Mouse (Mus musculus) MEL (cell line): Measurements from ENCODE around the gene Kbtbd8. TPM values are rescaled to one million over a fixed set of nuclear protein-coding genes. Genes with fewer than 3 reads are reported as not detected.

Experiments used
- DNase-seq: peaks from one replicate; pipeline ENCODE4 v3.0.0; 2011; ENCODE audit warnings: low read depth, low spot score
- H3K27ac ChIP-seq: 2 replicates; pipeline ENCODE4 v1.5.1; 2012; ENCODE audit warnings: low read depth, mild to moderate bottlenecking, control low read depth, low read length, moderate library complexity; ENCODE audit not compliant: control insufficient read depth
- H3K27me3 ChIP-seq, 2 experiments: fragments of 150-350 bp in 1 of 2; sonication (generic) in 1 of 2; 2 replicates each; pipeline ENCODE4 v1.6.1; 2012; ENCODE audit warnings: low read length in 2 of 2, mild to moderate bottlenecking in 2 of 2, improper control_type of control experiment in 1 of 2, moderate library complexity in 1 of 2; ENCODE audit not compliant: insufficient read depth in 2 of 2, control insufficient read depth in 1 of 2
- H3K36me3 ChIP-seq, 2 experiments: 2 replicates each; pipeline ENCODE4 v1.6.1; 2012 to 2014; ENCODE audit warnings: low read length in 2 of 2, improper control_type of control experiment in 1 of 2, inconsistent platforms in 1 of 2, mild to moderate bottlenecking in 1 of 2; ENCODE audit not compliant: insufficient read depth in 2 of 2, control insufficient read depth in 1 of 2
- H3K4me1 ChIP-seq, 2 experiments: fragments of 150-350 bp in 1 of 2; sonication (generic) in 1 of 2; 2 replicates each; pipeline ENCODE4 v1.6.1; 2012; ENCODE audit warnings: low read length in 2 of 2, improper control_type of control experiment in 1 of 2, mild to moderate bottlenecking in 1 of 2; ENCODE audit not compliant: insufficient read depth in 2 of 2, control insufficient read depth in 1 of 2
- H3K4me3 ChIP-seq, 2 experiments: fragments of 150-350 bp in 1 of 2; sonication (generic) in 1 of 2; 2 replicates each; pipeline ENCODE4 v1.5.1; 2012; ENCODE audit warnings: low read depth in 2 of 2, low read length in 2 of 2, mild to moderate bottlenecking in 2 of 2, moderate library complexity in 2 of 2, control low read depth in 1 of 2, improper control_type of control experiment in 1 of 2; ENCODE audit not compliant: control insufficient read depth in 1 of 2, insufficient read depth in 1 of 2
- H3K79me2 ChIP-seq: 2 replicates; pipeline ENCODE4 v1.6.1; 2012; ENCODE audit warnings: mild to moderate bottlenecking, low read length, moderate library complexity; ENCODE audit not compliant: control insufficient read depth, poor library complexity, insufficient read depth
- H3K9ac ChIP-seq: 2 replicates; pipeline ENCODE4 v1.6.1; 2012; ENCODE audit warnings: low read depth, mild to moderate bottlenecking, control low read depth, low read length, moderate library complexity; ENCODE audit not compliant: control insufficient read depth, poor library complexity, severe bottlenecking
- H3K9me3 ChIP-seq: fragments of 150-350 bp; sonication (generic); replicated peaks from 2 replicates; pipeline ENCODE4 v1.6.1; 2012; ENCODE audit warnings: mild to moderate bottlenecking, low read length, improper control_type of control experiment, moderate library complexity; ENCODE audit not compliant: insufficient read depth
- BHLHE40 ChIP-seq: IDR thresholded peaks from 2 replicates; pipeline ENCODE4 v1.6.1; 2012; ENCODE audit warnings: low read depth, mild to moderate bottlenecking, inconsistent platforms, low read length, improper control_type of control experiment, borderline replicate concordance
- CHD1 ChIP-seq: IDR thresholded peaks from 2 replicates; pipeline ENCODE4 v1.6.1; 2012; ENCODE audit warnings: low read depth, mild to moderate bottlenecking, inconsistent platforms, low read length, improper control_type of control experiment
- CTCF ChIP-seq, 3 experiments: IDR thresholded peaks in 2 of 3; conservative IDR thresholded peaks in 1 of 3; 2 replicates each; pipeline ENCODE4 v1.5.1; 2011 to 2012; ENCODE audit warnings: low read length in 3 of 3, low read depth in 2 of 3, mild to moderate bottlenecking in 2 of 3, improper control_type of control experiment in 1 of 3, inconsistent platforms in 1 of 3, mixed read lengths in 1 of 3, moderate library complexity in 1 of 3; ENCODE audit not compliant: control insufficient read depth in 1 of 3, insufficient read depth in 1 of 3, poor library complexity in 1 of 3, severe bottlenecking in 1 of 3
- E2F4 ChIP-seq: IDR thresholded peaks from 2 replicates; pipeline ENCODE4 v1.6.1; 2011; ENCODE audit warnings: low read depth, low read length, improper control_type of control experiment, borderline replicate concordance
- EP300 ChIP-seq, 2 experiments: IDR thresholded peaks; 2 replicates each; pipeline ENCODE4 v1.6.1; 2011; ENCODE audit warnings: improper control_type of control experiment in 2 of 2, low read length in 2 of 2, low read depth in 1 of 2, mild to moderate bottlenecking in 1 of 2
- GABPA ChIP-seq: IDR thresholded peaks from 2 replicates; pipeline ENCODE4 v1.6.1; 2012; ENCODE audit warnings: low read depth, mild to moderate bottlenecking, inconsistent platforms, low read length, improper control_type of control experiment, moderate library complexity
- HCFC1 ChIP-seq: IDR thresholded peaks from 2 replicates; pipeline ENCODE4 v1.6.1; 2012; ENCODE audit warnings: low read depth, mild to moderate bottlenecking, inconsistent platforms, low read length, improper control_type of control experiment, moderate library complexity
- JUND ChIP-seq: IDR thresholded peaks from 2 replicates; pipeline ENCODE4 v1.6.1; 2011; ENCODE audit warnings: low read depth, mild to moderate bottlenecking, improper control_type of control experiment, low read length
- KAT2A ChIP-seq: conservative IDR thresholded peaks from 2 replicates; pipeline ENCODE4 v1.6.1; 2012; ENCODE audit warnings: low read depth, low read length, improper control_type of control experiment, inconsistent platforms
- MAFK ChIP-seq: IDR thresholded peaks from 2 replicates; pipeline ENCODE4 v1.6.1; 2011; ENCODE audit warnings: low read depth, mild to moderate bottlenecking, low read length, improper control_type of control experiment, borderline replicate concordance
- MAX ChIP-seq: IDR thresholded peaks from 2 replicates; pipeline ENCODE4 v1.6.1; 2011; ENCODE audit warnings: low read length, improper control_type of control experiment
- MAZ ChIP-seq: IDR thresholded peaks from 2 replicates; pipeline ENCODE4 v1.6.1; 2012; ENCODE audit warnings: low read depth, mild to moderate bottlenecking, inconsistent platforms, low read length, improper control_type of control experiment
- MEF2A ChIP-seq: IDR thresholded peaks from 2 replicates; pipeline ENCODE4 v1.6.1; 2014; ENCODE audit warnings: low read depth, mild to moderate bottlenecking, inconsistent platforms, low read length, improper control_type of control experiment; ENCODE audit not compliant: poor library complexity, insufficient replicate concordance, severe bottlenecking; ENCODE audit errors: extremely low read depth
- MXI1 ChIP-seq: IDR thresholded peaks from 2 replicates; pipeline ENCODE4 v1.6.1; 2011; ENCODE audit warnings: mild to moderate bottlenecking, low read depth, low read length, improper control_type of control experiment
- MYB ChIP-seq: IDR thresholded peaks from 2 replicates; pipeline ENCODE4 v1.6.1; 2011; ENCODE audit warnings: mild to moderate bottlenecking, low read depth, low read length, improper control_type of control experiment
- MYC ChIP-seq: IDR thresholded peaks from 2 replicates; pipeline ENCODE4 v1.6.1; 2011; ENCODE audit warnings: low read depth, mild to moderate bottlenecking, low read length, improper control_type of control experiment, moderate library complexity
- NELFE ChIP-seq: IDR thresholded peaks from 2 replicates; pipeline ENCODE4 v1.6.1; 2011; ENCODE audit warnings: low read depth, low read length, improper control_type of control experiment
- NRF1 ChIP-seq: IDR thresholded peaks from 2 replicates; pipeline ENCODE4 v1.6.1; 2014; ENCODE audit warnings: low read depth, mild to moderate bottlenecking, inconsistent platforms, low read length, improper control_type of control experiment, moderate library complexity; ENCODE audit not compliant: poor library complexity, insufficient read depth, severe bottlenecking
- POLR2A ChIP-seq, 2 experiments: IDR thresholded peaks; 2 replicates each; pipeline ENCODE4 v1.6.1; 2011 to 2012; ENCODE audit warnings: low read length in 2 of 2, mild to moderate bottlenecking in 2 of 2, control low read depth in 1 of 2, improper control_type of control experiment in 1 of 2, low read depth in 1 of 2, moderate library complexity in 1 of 2; ENCODE audit not compliant: control insufficient read depth in 1 of 2, insufficient read depth in 1 of 2, poor library complexity in 1 of 2
- POLR2AphosphoS2 ChIP-seq: IDR thresholded peaks from 2 replicates; pipeline ENCODE4 v1.6.1; 2011; ENCODE audit warnings: low read length, improper control_type of control experiment
- POLR2AphosphoS5 ChIP-seq: IDR thresholded peaks from 2 replicates; pipeline ENCODE4 v1.6.1; 2012; ENCODE audit warnings: low read depth, borderline replicate concordance, mild to moderate bottlenecking, inconsistent platforms, low read length, moderate library complexity, mixed read lengths
- SIN3A ChIP-seq: IDR thresholded peaks from 2 replicates; pipeline ENCODE4 v1.6.1; 2012; ENCODE audit warnings: low read length, improper control_type of control experiment, inconsistent platforms
- SMC3 ChIP-seq: IDR thresholded peaks from 2 replicates; pipeline ENCODE4 v1.6.1; 2011; ENCODE audit warnings: low read depth, low read length, improper control_type of control experiment
- TAL1 ChIP-seq: IDR thresholded peaks from 2 replicates; pipeline ENCODE4 v1.6.1; 2012; ENCODE audit warnings: mild to moderate bottlenecking, inconsistent platforms, low read length, moderate library complexity, mixed read lengths
- TCF12 ChIP-seq: IDR thresholded peaks from 2 replicates; pipeline ENCODE4 v1.6.1; 2014; ENCODE audit warnings: low read depth, mild to moderate bottlenecking, inconsistent platforms, low read length, improper control_type of control experiment, moderate library complexity
- UBTF ChIP-seq: IDR thresholded peaks from 2 replicates; pipeline ENCODE4 v1.6.1; 2012; ENCODE audit warnings: low read depth, mild to moderate bottlenecking, inconsistent platforms, low read length, improper control_type of control experiment, moderate library complexity, borderline replicate concordance; ENCODE audit not compliant: insufficient read depth
- ZC3H11A ChIP-seq: IDR thresholded peaks from 2 replicates; pipeline ENCODE4 v1.6.1; 2012; ENCODE audit warnings: low read depth, mild to moderate bottlenecking, inconsistent platforms, low read length, improper control_type of control experiment
- ZMIZ1 ChIP-seq: IDR thresholded peaks from 2 replicates; pipeline ENCODE4 v1.6.1; 2012; ENCODE audit warnings: low read depth, mild to moderate bottlenecking, inconsistent platforms, low read length, improper control_type of control experiment, moderate library complexity
- ZNF384 ChIP-seq: IDR thresholded peaks from 2 replicates; pipeline ENCODE4 v1.6.1; 2012; ENCODE audit warnings: low read depth, mild to moderate bottlenecking, inconsistent platforms, low read length, improper control_type of control experiment
- polyA plus RNA-seq, 2 experiments: library from polyadenylated mRNA; stranded (reverse) in 1 of 2; unstranded in 1 of 2; fragments of >175 nt in 1 of 2; fragments of >200 nt in 1 of 2; gene quantifications; 2 replicates each; pipeline versions ENCODE4 v1.2.1 to v1.2.4; 2012; ENCODE audit warnings: low replicate concordance in 2 of 2, low read depth in 1 of 2; ENCODE audit not compliant: insufficient read length in 2 of 2, insufficient read depth in 1 of 2, missing spikeins in 1 of 2
- total RNA-seq: library from RNA; depleted of rRNA; stranded (reverse); fragments of 300-350 nt; gene quantifications from 2 replicates; pipeline ENCODE4 v1.2.3, GENCODE M21; 2012

Kbtbd8 gene
- total and polyA plus RNA-seq, 3 experiments = 7.0 to 13.5 TPM; not detected in 1

- H3K27ac ChIP-seq = no peak overlapping the region
- H3K27me3 ChIP-seq = peaks cover 0 to 1% of the 10 kb centered on the region in 2 experiments; a peak in 2 of 4 replicates
- no peak overlapping the region for H3K9ac ChIP-seq
- H3K4me1 ChIP-seq = peaks cover 2 to 4% of the 10 kb centered on the region in 2 experiments; a peak in 1 of 4 replicates
- no peaks in the 10 kb centered on the region for H3K79me2 ChIP-seq
- peaks cover 0 to 6% of the 10 kb centered on the region in 2 experiments; a peak in 2 of 4 replicates for H3K36me3 ChIP-seq
- no peak overlapping the region for H3K4me3 ChIP-seq
- no peaks in the 10 kb centered on the region for H3K9me3 ChIP-seq
- TF ChIP-seq POLR2AphosphoS2 (no peak), CTCF (IDR thresholded peaks at IDR 0.05 in 2 of 3, conservative IDR thresholded peaks at IDR 0.05 in 1 of 3; ENCODE audit: control insufficient read depth in 1 of 3, insufficient read depth in 1 of 3, low read depth in 2 of 3, low read length in 3 of 3, poor library complexity in 1 of 3, severe bottlenecking in 1 of 3) (no peak), NRF1 (no peak), UBTF (no peak), EP300 (IDR thresholded peaks at IDR 0.05; ENCODE audit: low read depth in 1 of 2, low read length in 2 of 2) (no peak), NELFE (no peak), GABPA (no peak), HCFC1 (no peak), MYC (no peak), E2F4 (no peak), ZNF384 (no peak), BHLHE40 (no peak), TAL1 (no peak), TCF12 (no peak), POLR2A (IDR thresholded peaks at IDR 0.05; ENCODE audit: control insufficient read depth in 1 of 2, insufficient read depth in 1 of 2, low read depth in 1 of 2, low read length in 2 of 2, poor library complexity in 1 of 2) (no peak), CHD1 (no peak), MAFK (no peak), KAT2A (no peak)
- TF ChIP-seq, all 39 proteins: peak for 0
- no peak for DNase-seq
Measured at GRCm38 (mm10) chr6:95112015-95112414, 5.0 kb upstream of the Kbtbd8 start.

GRCm38 (mm10) chr6:95116513-95116912, 527 bp upstream of the Kbtbd8 start:
- peak; percentile 61 for TF ChIP-seq MAX
- TF ChIP-seq MXI1 = peak; percentile 76
- TF ChIP-seq HCFC1 = no peak
- no peak for TF ChIP-seq GABPA
- TF ChIP-seq JUND = peak; percentile 91
- no peak for TF ChIP-seq BHLHE40
- TF ChIP-seq EP300 (IDR thresholded peaks at IDR 0.05; ENCODE audit: low read depth in 1 of 2, low read length in 2 of 2) = no peak
- no peak for TF ChIP-seq SMC3
- no peak for TF ChIP-seq POLR2A (IDR thresholded peaks at IDR 0.05; ENCODE audit: control insufficient read depth in 1 of 2, insufficient read depth in 1 of 2, low read depth in 1 of 2, low read length in 2 of 2, poor library complexity in 1 of 2)
- TF ChIP-seq ZC3H11A = no peak
- TF ChIP-seq MEF2A = no peak
- no peak for TF ChIP-seq CHD1
- no peak for TF ChIP-seq MYC
- TF ChIP-seq POLR2AphosphoS5 = no peak
- TF ChIP-seq UBTF = no peak
- 0 out of 2 replicates have a peak, but pooled peaks have one; percentile 27 for TF ChIP-seq SIN3A
- TF ChIP-seq ZMIZ1 = no peak
- no peak for TF ChIP-seq MAZ
- TF ChIP-seq MYB = no peak
- no peak for TF ChIP-seq TCF12
- TF ChIP-seq, all 39 proteins: peak for 4
- peaks cover 4 to 5% of the 10 kb centered on the region in 2 experiments; a peak in 2 of 4 replicates for H3K4me1 ChIP-seq
- peaks cover 0 to 18% of the 10 kb centered on the region in 2 experiments; a peak in 3 of 4 replicates for H3K36me3 ChIP-seq
- H3K27me3 ChIP-seq = no peaks in the 10 kb centered on the region
- peak overlapping the region; percentile 62 for H3K9ac ChIP-seq
- H3K27ac ChIP-seq = no peak overlapping the region
- no peaks in the 10 kb centered on the region for H3K9me3 ChIP-seq
- DNase-seq = peak; percentile 41
- H3K4me3 ChIP-seq = peak overlapping the region; percentile 37 to 70
- peaks cover 18% of the 10 kb centered on the region for H3K79me2 ChIP-seq
